Mouse (Mus musculus) cerebellum, adult 11-12 months (tissue): ENCODE data around the gene Ttll5.

ENCODE experiments used
- DNase-seq: peaks from one replicate; pipeline ENCODE4 v3.0.0; 2022

Gene Ttll5

DNA sequence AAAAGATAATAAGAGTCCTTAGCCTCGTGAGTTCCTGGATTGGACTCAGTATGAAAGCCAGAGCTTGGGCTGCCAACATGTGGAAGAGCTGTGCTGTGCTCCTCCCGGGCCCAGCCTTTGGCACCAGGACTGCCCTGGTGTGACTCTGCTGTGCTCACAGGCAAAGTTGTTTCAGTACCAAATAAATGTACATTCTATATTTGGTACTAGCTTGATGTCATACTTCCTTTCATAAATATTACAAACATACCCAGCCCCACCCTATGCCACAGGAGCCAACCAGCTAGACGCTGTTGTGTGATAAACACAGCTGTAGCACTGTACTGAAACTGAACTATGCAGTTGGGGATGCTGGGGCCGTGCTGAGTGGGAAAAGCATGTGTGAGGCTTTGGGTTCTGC, 149.1 kb downstream of the Ttll5 start:
- no peak for DNase-seq

DNA sequence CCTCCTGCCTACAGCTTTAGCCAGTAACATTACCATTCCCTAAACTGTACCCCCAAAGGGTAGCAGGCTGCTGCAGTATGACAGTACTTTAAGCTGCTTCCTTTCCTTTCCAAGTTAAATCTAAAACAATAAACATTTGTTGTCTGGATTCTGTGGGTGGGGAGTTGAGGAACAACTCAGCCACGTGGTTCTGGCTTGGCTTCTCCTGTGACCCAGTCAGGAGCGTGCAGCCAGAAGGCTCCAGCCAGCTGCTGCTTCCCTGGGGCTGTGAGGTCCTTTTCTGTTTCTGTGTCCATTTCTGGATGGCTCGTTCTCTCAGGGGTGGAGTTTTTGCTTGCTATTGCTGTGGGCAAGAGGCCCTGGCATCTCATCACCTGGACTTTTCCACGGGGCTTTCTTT, 149.6 kb downstream of the Ttll5 start:
- DNase-seq = no peak

DNA sequence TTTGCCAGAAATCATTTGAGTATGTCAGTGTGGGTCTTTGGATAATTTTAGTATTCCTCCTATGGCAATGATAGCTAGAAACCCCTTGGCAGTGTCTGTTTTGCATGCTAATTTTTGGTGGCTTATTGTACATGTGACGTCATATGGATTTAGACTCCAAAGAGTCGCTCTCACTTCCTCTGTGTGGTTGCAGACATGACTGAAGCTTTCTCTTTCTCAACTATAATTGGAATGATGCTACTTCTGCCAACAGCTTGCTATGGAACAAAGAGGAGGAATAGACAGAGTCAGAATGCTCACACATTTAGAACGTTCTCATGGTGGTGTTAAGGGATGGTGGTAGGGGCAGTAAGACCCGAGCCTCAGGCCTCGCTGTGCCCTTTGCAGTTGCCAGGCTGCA, 155.5 kb downstream of the Ttll5 start:
- no peak for DNase-seq

DNA sequence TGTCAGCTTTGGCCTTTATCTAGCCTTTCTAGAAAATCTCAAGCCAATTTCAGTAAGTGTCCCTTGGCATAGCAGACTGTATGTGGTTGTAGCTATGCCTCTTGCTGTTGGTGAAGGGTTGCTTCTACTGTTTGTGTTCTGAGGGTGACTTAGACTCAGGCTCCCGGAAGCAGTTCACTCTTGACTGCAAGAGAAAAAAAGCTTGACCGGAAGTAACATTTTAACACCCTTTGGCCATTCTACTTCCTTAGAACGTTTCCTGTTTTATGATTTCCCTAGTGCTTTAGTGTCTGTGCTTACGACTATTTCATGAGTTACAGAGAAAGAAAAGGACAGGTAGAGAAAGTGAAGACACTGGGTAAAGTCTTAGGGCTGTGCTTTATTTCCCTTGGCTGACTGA, 161.1 kb downstream of the Ttll5 start:
- no peak for DNase-seq

DNA sequence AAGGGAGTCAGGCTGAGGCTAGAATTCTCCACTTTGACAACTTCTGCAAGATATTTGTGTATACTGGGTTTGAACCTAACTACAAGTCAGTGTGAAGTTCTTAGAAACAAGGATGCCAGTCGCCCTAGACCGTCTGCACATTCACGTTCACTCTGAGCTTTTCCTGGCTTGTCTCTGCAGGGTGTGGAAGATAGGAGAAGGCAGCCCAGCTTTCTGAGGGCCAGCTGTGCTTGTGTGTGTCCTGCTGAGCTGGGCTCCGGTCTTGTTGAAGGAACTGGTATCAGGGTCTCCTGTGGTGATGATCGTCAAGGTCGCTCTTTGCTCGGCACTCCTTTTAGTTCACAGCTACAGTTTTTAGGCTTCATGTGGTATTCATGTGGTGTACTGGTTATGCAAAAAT, 161.6 kb downstream of the Ttll5 start:
- no peak for DNase-seq

DNA sequence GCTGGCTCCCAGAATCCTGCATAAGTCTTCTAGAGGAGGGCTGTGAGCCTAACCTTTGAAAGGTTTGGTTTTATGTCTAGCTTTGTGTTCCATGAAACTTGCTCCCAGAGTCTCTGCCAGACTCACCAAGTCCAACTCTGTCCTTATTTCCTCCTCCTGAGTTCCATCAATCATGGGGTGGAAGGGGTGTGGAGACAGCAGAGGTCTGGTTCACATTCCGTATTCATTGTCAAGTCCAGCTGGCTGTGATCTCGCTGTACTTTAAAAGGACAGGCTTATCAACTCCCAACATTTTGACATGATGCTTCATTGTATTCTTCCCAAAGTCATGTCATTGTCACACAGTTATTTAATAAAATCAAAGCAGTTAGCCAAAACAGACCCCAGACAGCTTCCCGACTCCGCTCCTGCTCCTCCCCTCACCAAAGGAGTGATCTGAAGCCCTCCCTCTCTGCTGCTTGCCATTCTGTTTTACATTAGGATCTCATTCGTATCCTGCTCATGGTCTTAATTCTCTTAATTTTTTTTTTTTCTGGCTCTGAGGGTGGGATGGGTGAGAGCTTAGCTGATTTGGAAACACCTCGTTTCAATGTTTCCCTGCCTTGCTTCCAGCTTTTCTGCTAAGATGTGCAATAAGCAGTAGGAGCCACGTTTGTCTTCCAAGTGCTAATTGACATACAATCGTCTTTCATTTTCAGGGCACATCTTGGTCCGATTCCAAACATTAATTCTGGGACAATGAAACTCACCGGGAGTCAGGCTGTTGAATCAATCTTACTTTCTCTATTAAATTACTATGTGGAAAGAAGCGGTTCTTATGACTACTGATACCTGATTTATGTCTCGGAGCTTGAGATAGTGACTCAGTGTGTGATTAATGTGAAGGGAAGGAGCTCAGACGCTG, 162.3 kb downstream of the Ttll5 start:
- DNase-seq = no peak

DNA sequence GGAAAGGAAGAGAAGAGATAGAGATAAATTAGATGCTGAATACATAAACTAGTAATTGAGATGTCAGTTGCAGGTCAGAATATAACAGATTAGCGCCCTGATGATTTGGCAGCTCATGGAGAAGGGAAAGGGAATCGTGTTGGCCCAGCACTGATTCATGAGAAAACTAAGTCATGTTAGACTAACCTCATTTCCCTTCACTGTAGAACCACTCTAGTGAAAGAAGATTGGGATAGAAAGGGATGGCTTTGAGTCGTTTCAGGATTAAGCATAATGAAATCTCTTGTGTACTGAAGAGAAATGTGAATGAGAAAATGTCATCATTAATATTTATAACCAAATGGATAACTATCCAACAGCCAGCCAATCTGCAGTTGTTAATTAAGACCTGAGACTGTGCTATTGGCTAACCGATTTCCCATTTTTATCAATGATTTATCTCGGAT, 163.0 kb downstream of the Ttll5 start:
- DNase-seq = no peak

- DNase-seq = no peak
These were observed 163.7 kb downstream of the Ttll5 start for GRCm38 (mm10) chr12:85988121-85988520.

GRCm38 (mm10) chr12:85988818-85989377, 164.4 kb downstream of the Ttll5 start:
- no peak for DNase-seq

DNA sequence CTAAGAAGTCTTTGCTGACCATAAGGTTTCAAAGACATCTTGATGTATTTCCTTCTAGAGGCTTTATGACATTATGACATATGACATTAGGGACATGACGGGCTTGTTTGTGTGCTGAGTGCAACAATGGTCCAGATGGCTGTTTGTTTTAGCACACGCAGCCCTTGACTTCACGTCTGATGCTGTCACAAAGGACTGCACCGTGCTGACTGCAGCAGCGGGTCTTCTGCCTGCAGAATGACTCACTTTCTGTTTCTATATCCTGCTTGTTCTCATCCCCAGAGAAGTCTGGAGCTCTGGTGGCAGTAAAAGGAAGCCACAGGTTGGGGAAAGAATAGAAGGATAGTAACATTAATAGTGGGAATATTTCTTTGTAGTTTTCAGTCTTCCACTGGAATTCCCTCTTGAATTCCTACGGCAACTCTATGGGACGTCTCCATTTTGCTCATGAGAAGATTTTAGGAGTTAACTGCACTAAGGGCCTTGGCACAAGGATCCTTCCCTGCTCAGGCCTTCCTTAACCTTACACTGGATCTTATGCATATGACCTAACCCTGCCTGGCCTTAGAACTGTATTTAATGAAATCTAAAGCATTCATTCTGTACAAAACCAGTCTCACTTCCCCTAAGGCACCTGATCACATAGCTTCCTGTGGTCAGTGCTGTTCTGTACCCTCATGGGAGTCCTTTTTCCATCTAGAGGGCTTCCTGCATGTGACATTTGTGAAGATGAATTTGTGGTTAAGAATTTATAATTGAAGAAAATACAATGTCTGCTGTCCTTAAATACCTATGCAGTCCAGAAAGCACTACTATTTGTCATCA, 167.8 kb downstream of the Ttll5 start:
- DNase-seq = no peak

GRCm38 (mm10) chr12:85992838-85993234, 168.4 kb downstream of the Ttll5 start:
- DNase-seq = no peak

DNA sequence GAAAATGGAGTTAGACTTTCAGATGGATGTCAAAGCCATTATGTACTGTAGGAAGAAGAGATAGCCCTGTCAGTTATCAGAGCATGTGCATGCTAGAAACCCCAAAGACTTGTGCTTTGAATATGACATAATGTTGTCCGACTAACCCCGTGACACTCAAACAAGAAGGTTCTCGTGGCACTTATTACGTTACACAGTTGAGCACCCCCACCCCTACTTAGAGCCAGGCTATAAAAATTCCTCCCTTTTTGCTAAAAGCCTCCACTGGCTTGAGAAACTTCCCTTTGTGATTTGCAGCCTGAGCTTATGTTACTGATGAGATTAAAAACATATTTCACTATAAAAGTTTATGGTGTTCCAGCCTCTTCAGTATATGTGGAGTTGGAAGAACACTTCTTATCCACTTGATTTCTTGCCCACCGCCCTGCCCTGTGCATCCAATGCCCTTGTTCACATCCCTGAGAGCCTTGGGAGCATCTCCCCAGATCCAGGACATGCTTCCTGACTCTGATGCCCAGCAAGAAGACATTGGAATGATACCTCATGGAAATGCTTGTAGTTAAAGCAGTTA, 169.4 kb downstream of the Ttll5 start:
- no peak for DNase-seq

DNA sequence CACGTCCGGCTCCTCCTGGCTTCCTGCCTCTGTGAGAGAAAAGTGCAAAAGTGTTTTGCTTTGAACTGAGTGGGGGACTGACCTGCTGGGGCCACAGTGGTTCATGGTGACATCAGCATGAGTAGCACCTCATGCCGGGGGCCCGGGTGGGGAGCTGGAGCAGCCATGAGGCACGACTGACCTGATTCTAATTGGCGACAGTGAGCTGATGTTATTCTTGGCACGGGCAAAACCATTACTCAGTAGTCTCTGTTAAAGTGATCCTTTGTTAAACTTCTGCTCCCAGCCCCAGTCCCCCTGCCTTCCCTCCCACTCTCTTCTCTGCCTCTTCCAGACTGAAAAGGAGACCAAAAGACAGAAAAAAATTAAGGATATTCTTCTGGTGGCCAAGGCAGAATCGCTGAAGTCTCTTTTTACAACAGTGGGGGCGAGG, 176.2 kb downstream of the Ttll5 start:
- no peak for DNase-seq

- no peak for DNase-seq
These were observed 176.7 kb downstream of the Ttll5 start for GRCm38 (mm10) chr12:86001120-86001655.

- no peak for DNase-seq
These were observed 180.2 kb downstream of the Ttll5 start for GRCm38 (mm10) chr12:86004627-86005026.

DNA sequence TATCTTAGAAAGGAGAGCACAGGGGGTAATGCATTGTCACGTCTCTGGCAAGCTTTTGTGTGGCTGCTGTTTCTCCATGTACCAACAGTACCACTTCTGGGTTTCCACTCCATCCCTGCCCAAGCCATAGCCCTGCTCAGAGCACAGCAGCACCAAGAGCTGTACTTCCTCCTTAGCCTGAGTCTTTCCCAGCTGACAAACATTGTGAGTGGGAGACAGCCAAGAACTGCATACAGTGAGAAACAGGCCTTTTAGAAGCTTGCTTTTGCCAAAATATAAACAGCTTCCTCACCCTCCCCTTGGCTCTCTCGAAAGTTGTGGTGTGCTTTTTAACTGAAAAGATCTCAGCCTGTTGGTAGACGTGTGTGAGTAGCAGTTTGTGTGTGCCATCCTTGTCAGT, 182.9 kb downstream of the Ttll5 start:
- DNase-seq = no peak

GRCm38 (mm10) chr12:86010656-86011055, 186.2 kb downstream of the Ttll5 start:
- no peak for DNase-seq

DNA sequence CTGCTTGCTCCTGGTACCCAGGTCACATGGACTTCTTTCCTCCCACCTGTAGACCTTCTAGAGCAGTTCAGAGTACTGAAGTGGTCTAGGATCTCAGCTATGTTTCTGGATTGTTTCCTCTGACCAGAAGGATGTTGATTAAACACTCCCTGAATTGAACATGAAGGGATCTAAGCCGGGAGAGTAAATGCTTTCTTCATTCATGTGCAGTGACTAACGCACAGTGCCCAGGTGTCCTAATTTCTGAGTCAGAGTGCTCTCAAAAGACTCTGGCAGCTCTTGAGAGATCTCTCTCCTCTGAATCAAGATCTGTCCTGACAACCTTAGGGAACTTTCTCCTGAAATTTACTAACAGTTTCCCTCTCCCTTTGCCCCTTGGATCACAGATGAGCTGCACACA, 187.7 kb downstream of the Ttll5 start:
- DNase-seq = no peak

DNA sequence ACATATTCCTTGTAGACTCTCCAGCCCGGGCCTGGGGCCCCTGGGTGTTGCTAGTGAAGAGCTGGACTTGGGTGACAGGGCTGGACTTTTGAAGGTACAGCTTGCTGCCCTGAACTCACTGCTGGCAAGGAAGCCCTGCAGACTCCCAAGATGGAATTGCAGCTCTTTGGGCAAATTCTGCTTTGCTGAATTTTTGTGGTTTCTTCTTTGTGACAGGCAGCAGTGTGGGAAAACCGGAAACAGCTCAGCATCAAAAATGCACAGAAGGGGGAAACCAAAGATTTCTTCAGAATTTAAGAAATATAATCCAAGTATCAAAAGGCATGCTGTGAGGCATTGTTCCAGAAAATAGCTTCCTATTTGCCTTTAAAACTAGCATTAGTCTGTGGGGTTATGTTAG, 189.7 kb downstream of the Ttll5 start:
- no peak for DNase-seq

- DNase-seq = no peak
These were observed 190.2 kb downstream of the Ttll5 start for GRCm38 (mm10) chr12:86014621-86015020.

DNA sequence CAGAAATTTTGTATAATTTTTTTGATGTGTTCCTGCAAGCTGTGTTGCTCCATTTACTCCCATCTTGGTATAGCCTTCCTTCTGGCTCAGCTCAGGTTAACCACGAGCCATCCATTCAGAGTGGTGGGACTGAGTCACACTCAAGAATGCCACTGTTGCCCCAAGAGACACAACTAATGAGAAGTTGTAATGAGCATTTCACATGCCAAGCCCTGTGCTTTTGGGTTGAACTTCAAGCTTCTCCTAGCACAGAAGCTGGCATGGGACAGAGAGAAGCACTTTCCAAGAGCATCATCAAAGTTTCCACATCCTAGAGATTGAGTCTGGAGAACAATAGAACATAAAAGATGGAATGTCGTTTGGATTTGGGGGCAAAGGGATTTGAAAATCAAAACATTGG, 190.7 kb downstream of the Ttll5 start:
- no peak for DNase-seq

- DNase-seq = no peak
These were observed 192.9 kb downstream of the Ttll5 start for GRCm38 (mm10) chr12:86017360-86017759.

GRCm38 (mm10) chr12:86021583-86021982, 197.1 kb downstream of the Ttll5 start:
- DNase-seq = no peak
